Mouse (Mus musculus): Measurements from ENCODE around the gene Sik1.
"Not testable (repeated sequence)": the region's sequence is repeated elsewhere in the genome, so short reads cannot be mapped to it uniquely, and the experiment has no call there.

The Sik1 gene

GRCm38 (mm10) chr17:31855597-31856518 lies at the start of gene Sik1:
Gene Sik1, minus strand, starts transcription at chr17:31855804.
- DNase-seq: peak; percentile 96 to 98

- DNase-seq: peak in 1 of 2 experiments; percentile 40
Measured at GRCm38 (mm10) chr17:31905201-31905790, 49.7 kb upstream of the Sik1 start.

- peak in 1 of 2 experiments; percentile 2 for DNase-seq
Measured at GRCm38 (mm10) chr17:31904036-31904435, 48.4 kb upstream of the Sik1 start.

- peak in 1 of 2 experiments; percentile 2 for DNase-seq
Measured at GRCm38 (mm10) chr17:31902630-31903198, 47.1 kb upstream of the Sik1 start.

- DNase-seq: no peak
Measured at GRCm38 (mm10) chr17:31901461-31902204, 46.0 kb upstream of the Sik1 start.

- DNase-seq: no peak
Measured at GRCm38 (mm10) chr17:31898941-31899340, 43.3 kb upstream of the Sik1 start.

GRCm38 (mm10) chr17:31897186-31897793 lies 41.7 kb upstream of the Sik1 start:
- DNase-seq: peak in 1 of 2 experiments; percentile 1

GRCm38 (mm10) chr17:31896751-31897150 lies 41.1 kb upstream of the Sik1 start:
- DNase-seq: peak in 1 of 2 experiments; percentile 1

GRCm38 (mm10) chr17:31896311-31896710 lies 40.7 kb upstream of the Sik1 start:
- peak in 1 of 2 experiments; percentile 1 for DNase-seq

- DNase-seq: peak in 1 of 2 experiments; percentile 1
Measured at GRCm38 (mm10) chr17:31893371-31894060, 37.9 kb upstream of the Sik1 start.

GRCm38 (mm10) chr17:31892750-31893149 lies 37.1 kb upstream of the Sik1 start:
- peak in 1 of 2 experiments; percentile 11 for DNase-seq

GRCm38 (mm10) chr17:31891858-31892257 lies 36.3 kb upstream of the Sik1 start:
- DNase-seq: peak in 1 of 2 experiments; percentile 2

GRCm38 (mm10) chr17:31890311-31890951 lies 34.8 kb upstream of the Sik1 start:
- DNase-seq: peak in 1 of 2 experiments; percentile 3

GRCm38 (mm10) chr17:31889446-31890201 lies 34.0 kb upstream of the Sik1 start:
- DNase-seq: peak; percentile 12 to 34

- peak; percentile 32 to 49 for DNase-seq
Measured at GRCm38 (mm10) chr17:31888540-31888939, 32.9 kb upstream of the Sik1 start.

GRCm38 (mm10) chr17:31884676-31885075 lies 29.1 kb upstream of the Sik1 start:
- DNase-seq: not testable (repeated sequence)

GRCm38 (mm10) chr17:31879406-31879805 lies 23.8 kb upstream of the Sik1 start:
- DNase-seq: peak in 1 of 2 experiments; percentile 2

GRCm38 (mm10) chr17:31877650-31878141 lies 22.1 kb upstream of the Sik1 start:
- peak in 1 of 2 experiments; percentile 2 for DNase-seq

GRCm38 (mm10) chr17:31877181-31877581 lies 21.6 kb upstream of the Sik1 start:
- peak in 1 of 2 experiments; percentile 1 for DNase-seq

- DNase-seq: peak in 1 of 2 experiments; percentile 1
Measured at GRCm38 (mm10) chr17:31876775-31877174, 21.2 kb upstream of the Sik1 start.
